Mouse (Mus musculus): Measurements from ENCODE around the gene Gnptg.

DNA sequence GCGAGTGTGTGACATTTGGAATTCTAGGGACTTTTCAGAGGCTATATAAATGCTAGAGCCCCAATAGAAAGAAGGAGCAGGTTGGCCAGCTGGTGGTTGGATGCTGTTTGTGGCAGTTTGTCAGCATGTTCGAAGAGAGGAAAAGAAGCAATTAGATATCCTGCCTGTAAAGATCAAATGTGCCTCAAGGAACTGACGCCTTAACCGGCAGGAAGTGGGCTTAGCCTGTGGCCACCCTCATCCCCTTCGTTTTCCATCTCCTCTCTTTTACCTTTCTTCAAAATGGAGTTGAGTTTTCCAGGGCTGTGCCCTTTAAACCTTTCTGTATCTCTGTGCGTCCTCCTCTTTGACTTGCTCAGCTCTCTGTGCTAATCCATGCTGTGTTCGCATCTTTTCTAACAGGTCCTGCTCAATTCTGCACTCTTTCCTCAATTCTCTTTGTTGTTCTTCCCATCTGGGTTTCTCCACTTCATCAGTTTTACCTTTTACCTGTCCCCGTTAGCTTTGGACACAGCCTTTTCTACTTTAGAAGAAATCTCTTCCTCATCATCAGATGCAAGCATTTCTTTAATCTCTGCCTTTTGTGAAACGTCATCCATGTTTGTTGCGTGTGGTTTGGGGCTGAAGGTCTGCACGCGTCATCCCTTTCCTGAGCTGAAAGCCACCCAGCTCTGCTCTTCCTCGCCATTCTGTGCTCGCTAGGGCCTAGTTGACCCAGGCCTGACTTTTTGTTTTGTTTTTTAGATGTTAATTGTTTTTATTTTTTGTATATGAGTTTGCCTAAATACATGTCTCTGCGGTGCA, 20.2 kb downstream of the Gnptg start:
- TF ChIP-seq CTCF (IDR thresholded peaks at IDR 0.05; ENCODE audit: low read depth, low read length) (no peak), POLR2A (IDR thresholded peaks at IDR 0.05; ENCODE audit: extremely low read depth, insufficient read depth, low read length) (no peak)

All from liver, adult 2 months (tissue).